Mouse (Mus musculus) heart, embryonic 11.5 days (tissue): ENCODE measurements around the gene Islr. TPM values are rescaled to one million over a fixed set of nuclear protein-coding genes. Genes with fewer than 3 reads are reported as not detected.

Experiments used
- ATAC-seq: fragments of 200-750 bp; cut with Nextera tagmentation; replicated peaks from 2 replicates; pipeline ENCODE4 v1.8.0; 2017; ENCODE audit warnings: moderate library complexity; ENCODE audit not compliant: insufficient number of reproducible peaks, low FRiP score, low TSS enrichment
- H3K27ac ChIP-seq: fragments of 300-500 bp; sonication (generic); 2 replicates; pipeline ENCODE4 v1.5.1; 2014; ENCODE audit warnings: mild to moderate bottlenecking, low read depth, low read length
- H3K27me3 ChIP-seq: fragments of 300-500 bp; sonication (generic); 2 replicates; pipeline ENCODE4 v1.6.1; 2014; ENCODE audit warnings: mild to moderate bottlenecking, low read length, mixed read lengths; ENCODE audit not compliant: control insufficient read depth, insufficient read depth
- H3K36me3 ChIP-seq: fragments of 300-500 bp; sonication (generic); 2 replicates; pipeline ENCODE4 v1.6.1; 2014; ENCODE audit warnings: mild to moderate bottlenecking, low read length, moderate library complexity, mixed read lengths; ENCODE audit not compliant: control insufficient read depth, insufficient read depth
- H3K4me1 ChIP-seq: fragments of 300-500 bp; sonication (generic); 2 replicates; pipeline ENCODE4 v1.6.1; 2014; ENCODE audit warnings: low read length; ENCODE audit not compliant: control insufficient read depth, insufficient read depth
- H3K4me2 ChIP-seq: fragments of 300-500 bp; sonication (generic); 2 replicates; pipeline ENCODE4 v1.6.1; 2014; ENCODE audit warnings: mild to moderate bottlenecking, moderate library complexity
- H3K4me3 ChIP-seq: fragments of 300-500 bp; sonication (generic); 2 replicates; pipeline ENCODE4 v1.5.1; 2014; ENCODE audit warnings: low read depth, low read length
- H3K9ac ChIP-seq: fragments of 300-500 bp; sonication (generic); 2 replicates; pipeline ENCODE4 v1.6.1; 2014; ENCODE audit warnings: mild to moderate bottlenecking, low read depth, low read length, moderate library complexity
- H3K9me3 ChIP-seq: fragments of 300-500 bp; sonication (generic); replicated peaks from 2 replicates; pipeline ENCODE4 v1.6.1; 2016; ENCODE audit warnings: low read length; ENCODE audit not compliant: control insufficient read depth
- WGBS: fragments of 180-500 bp; shearing (Covaris S2); extraction: QIAGEN DNeasy Blood & Tissue Kit; methylation state at CpG from one replicate; pipeline ENCODE4 v1.1.7; 2014; ENCODE audit not compliant: insufficient replicate concordance; 5-methylcytosine and 5-hydroxymethylcytosine counted together
- polyA plus RNA-seq: library from polyadenylated mRNA; unstranded; fragments of >200 nt; fragmentation: Nextera tagmentation; extraction: Ambion mirVana; gene quantifications from 2 replicates; pipeline ENCODE4 v1.2.1, GENCODE M21; 2014

Gene Islr
- polyA plus RNA-seq, 1 experiment from 2014 or later = 5.5 TPM

DNA sequence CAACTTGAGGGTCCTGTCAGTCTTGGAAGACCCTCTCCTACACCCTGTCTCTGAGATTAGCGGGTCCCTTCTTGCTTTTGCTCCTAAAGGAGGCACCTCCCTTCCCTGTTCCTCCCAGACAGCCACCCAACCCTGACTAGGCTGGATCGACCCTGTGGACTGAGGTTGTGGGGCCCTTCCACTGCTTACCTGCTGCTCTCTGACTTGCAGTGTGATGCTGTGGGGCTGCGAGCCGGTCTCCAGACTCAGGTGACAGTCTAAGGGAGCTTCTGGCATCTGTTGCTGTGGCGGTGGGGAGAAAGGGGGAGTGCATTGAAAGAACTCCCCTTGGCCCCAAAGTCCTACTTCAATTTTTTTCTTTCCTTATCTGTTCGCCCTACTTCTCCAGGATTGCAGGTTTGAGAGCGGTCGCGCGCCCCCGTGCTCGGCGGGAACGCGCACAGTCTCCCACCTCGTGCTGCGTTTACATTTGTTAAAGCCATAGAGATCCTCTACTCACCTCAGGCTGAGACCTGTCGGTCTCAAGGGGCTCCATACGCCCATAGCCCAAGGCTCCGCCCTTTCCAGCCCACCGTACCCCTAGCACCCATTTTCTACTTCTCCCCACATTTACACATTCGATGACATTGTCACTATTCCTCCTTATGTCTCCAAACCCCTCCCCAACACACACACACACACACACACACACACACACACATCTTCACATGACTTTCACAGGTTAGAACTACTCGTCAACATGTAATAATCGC is 2.8 kb downstream of the Islr start:
- ATAC-seq = no peak
- Histone ChIP-seq H3K9ac (no peak overlapping the region), H3K4me3 (peak overlapping the region; percentile 20; the same call in 1 of the 2 replicates), H3K4me1 (peaks cover 31% of the 10 kb centered on the region), H3K36me3 (no peaks in the 10 kb centered on the region), H3K9me3 (no peaks in the 10 kb centered on the region), H3K27me3 (peaks cover 81% of the 10 kb centered on the region), H3K27ac (no peak overlapping the region), H3K4me2 (no peak overlapping the region)
- WGBS = under 1% methylated on average over 24 of the region's 24 CpGs

GRCm38 (mm10) chr9:58200270-58201090 is 3.6 kb downstream of the Islr start:
- H3K36me3 ChIP-seq = no peaks in the 10 kb centered on the region
- no peaks in the 10 kb centered on the region for H3K9me3 ChIP-seq
- WGBS = 8% methylated on average over 11 of the region's 11 CpGs
- no peak overlapping the region for H3K4me3 ChIP-seq
- no peak overlapping the region for H3K9ac ChIP-seq
- H3K27ac ChIP-seq = no peak overlapping the region
- H3K27me3 ChIP-seq = peaks cover 86% of the 10 kb centered on the region
- no peak overlapping the region for H3K4me2 ChIP-seq
- H3K4me1 ChIP-seq = peaks cover 33% of the 10 kb centered on the region
- no peak for ATAC-seq

DNA sequence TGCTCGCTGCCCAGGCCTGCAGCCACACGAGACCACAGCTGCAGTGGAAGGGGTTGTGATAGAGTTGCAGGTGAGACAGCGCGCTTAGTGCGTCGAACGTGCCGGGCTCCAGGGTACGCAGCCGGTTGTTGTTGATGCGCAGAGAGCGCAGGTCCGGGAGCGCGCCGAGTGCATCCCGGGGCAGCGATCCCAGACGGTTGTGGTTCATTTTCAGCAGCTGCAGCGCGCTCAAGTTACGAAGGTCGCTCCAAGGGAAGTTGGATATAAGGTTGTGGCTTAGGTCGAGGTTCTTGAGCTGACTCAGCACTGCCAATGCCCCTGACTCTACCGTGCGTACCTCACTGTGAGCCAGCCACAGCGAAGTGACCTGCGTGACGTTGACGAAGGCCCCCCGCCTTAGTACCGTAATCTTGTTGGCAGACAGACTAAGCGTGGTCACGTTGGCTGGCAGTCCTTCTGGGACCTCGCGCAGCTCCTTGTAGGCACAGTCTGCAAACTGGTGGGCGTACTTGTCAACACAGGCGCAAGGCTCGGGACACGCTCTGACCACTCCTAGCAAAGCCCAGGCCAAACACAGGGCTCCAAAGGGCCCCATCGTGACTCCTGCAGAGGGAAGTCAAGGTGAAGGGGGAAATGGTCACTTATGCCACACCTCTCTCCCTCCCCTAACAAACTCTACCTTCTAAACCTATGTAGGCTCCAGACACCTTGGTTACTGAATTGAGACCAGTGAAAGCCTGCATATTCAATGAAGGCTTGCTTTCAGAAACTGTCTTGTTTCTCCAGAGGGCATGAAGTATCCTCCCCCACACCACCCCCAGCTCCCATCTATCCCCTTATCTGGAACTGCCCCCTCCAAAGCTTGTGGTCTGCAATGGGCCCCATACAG is 4.5 kb downstream of the Islr start:
- Histone ChIP-seq H3K4me1 (peaks cover 33% of the 10 kb centered on the region), H3K27me3 (peaks cover 94% of the 10 kb centered on the region), H3K9me3 (no peaks in the 10 kb centered on the region), H3K9ac (no peak overlapping the region), H3K36me3 (no peaks in the 10 kb centered on the region), H3K4me3 (peak overlapping the region; percentile 18), H3K4me2 (peak overlapping the region; percentile 42), H3K27ac (no peak overlapping the region)
- no peak for ATAC-seq
- WGBS = 1% methylated on average over 41 of the region's 41 CpGs

- peaks cover 100% of the 10 kb centered on the region for H3K27me3 ChIP-seq
- H3K9ac ChIP-seq = no peak overlapping the region
- no peaks in the 10 kb centered on the region for H3K9me3 ChIP-seq
- 1% methylated on average over 38 of the region's 38 CpGs for WGBS
- no peak overlapping the region for H3K27ac ChIP-seq
- H3K4me2 ChIP-seq = peak overlapping the region; percentile 66
- ATAC-seq = no peak
- H3K4me3 ChIP-seq = peak overlapping the region; percentile 39
- H3K4me1 ChIP-seq = peaks cover 31% of the 10 kb centered on the region
- H3K36me3 ChIP-seq = no peaks in the 10 kb centered on the region
Observed at GRCm38 (mm10) chr9:58198801-58199371, 5.2 kb downstream of the Islr start.

DNA sequence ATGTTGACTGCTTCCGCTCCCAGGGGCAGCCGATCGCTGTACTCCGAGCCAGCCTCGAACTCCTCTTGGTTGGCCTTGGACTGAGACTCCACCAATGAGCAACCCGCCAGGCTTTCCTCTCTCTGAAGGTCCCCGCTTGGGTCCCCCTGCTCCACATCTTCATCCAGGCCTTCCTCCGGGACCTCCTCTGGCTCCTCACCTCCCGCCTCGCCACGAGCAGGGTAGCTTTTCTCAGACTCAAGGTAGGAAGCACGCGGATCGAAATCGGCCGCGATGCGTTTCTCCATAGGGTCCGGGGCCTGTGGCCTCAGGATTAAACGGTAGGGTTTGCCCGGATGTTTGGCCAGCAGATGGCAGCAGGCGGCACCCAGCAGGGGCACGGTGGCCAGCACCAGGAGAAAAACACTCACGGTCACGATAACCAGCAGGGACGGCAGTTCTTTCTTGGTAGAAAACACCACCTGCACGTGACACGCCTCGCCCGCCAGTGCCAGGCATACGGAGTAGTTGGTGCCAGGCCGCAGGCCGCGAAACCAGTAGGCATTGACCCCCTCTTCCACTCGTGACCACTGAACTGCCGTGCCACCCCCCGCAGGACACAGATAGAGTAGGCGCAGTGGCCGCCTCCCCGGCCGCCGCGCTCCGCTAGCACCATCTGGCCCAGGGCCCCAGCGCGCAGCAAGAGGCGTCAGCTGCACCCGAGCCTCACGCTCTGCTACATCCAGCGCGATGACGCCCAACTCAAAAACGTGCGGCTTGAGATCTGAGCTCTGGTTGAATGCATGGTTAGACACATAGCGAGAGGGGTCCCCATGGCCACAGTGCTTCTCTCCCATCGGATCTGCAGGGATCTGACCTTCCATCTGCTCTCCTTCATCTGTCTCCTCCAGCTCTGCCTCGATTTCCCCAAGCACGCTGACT is 6.1 kb downstream of the Islr start:
- peaks cover 97% of the 10 kb centered on the region for H3K27me3 ChIP-seq
- H3K9ac ChIP-seq = no peak overlapping the region
- H3K4me2 ChIP-seq = peak overlapping the region; percentile 66
- no peak for ATAC-seq
- H3K27ac ChIP-seq = no peak overlapping the region
- WGBS = under 1% methylated on average over 58 of the region's 58 CpGs
- H3K4me3 ChIP-seq = peak overlapping the region; percentile 39
- peaks cover 28% of the 10 kb centered on the region for H3K4me1 ChIP-seq
- H3K36me3 ChIP-seq = no peaks in the 10 kb centered on the region
- no peaks in the 10 kb centered on the region for H3K9me3 ChIP-seq

DNA sequence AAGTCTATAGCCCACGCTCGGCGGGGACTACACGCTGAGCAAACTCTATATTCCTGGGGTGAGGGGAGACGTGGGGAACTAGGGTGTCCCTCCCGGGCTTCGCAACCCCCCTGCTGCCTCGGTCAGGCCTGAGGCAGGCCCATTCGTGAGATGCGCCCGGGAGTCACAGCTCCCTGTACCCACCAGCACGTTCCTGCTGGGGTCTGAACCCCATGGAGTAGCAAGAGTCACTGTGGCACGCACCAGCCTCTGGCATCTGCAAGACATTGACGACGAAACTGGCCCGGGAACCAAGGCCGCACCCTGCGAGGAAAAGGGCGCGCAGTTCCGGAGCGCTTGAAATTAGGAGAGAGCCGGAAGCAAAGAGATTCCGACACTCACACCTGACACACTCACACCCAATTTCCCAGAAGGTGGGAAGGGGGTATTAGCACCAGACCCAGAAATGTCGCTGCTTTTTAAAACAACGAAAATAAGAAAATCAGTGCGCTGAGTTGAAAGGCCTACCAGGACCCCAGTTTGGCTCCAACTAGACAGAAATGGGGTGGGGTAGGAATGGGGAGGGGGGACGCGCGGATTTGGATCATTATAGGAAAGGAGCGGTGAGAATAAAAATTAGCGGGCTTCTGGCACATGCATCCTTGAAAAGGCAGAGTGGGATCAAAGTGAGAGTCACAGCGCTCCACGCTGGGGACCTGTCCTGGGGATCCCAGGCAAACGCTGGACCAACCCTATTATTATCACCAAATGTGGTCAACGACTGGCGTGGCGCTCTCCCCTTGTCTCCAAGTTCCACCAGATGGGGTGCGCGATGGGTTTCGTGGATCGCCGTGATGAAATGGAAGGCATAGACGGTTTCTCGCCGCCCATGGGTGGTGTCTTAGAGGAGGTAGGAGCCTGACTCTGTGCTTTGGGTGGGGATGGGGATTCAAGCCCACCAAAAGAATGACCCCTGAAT is 7.2 kb downstream of the Islr start:
- H3K27ac ChIP-seq = no peak overlapping the region
- no peaks in the 10 kb centered on the region for H3K36me3 ChIP-seq
- peaks cover 86% of the 10 kb centered on the region for H3K27me3 ChIP-seq
- H3K9me3 ChIP-seq = no peaks in the 10 kb centered on the region
- H3K9ac ChIP-seq = 0 out of 2 replicates have a peak overlapping the region, but pooled peaks have one; percentile 22
- peak overlapping the region; percentile 39 for H3K4me3 ChIP-seq
- H3K4me2 ChIP-seq = peak overlapping the region; percentile 66
- WGBS = 2% methylated on average over 46 of the region's 46 CpGs
- peaks cover 28% of the 10 kb centered on the region for H3K4me1 ChIP-seq
- no peak for ATAC-seq

- peak overlapping the region; percentile 57 for H3K4me2 ChIP-seq
- H3K27ac ChIP-seq = no peak overlapping the region
- WGBS = 3% methylated on average over 14 of the region's 14 CpGs
- no peak for ATAC-seq
- no peaks in the 10 kb centered on the region for H3K36me3 ChIP-seq
- H3K4me1 ChIP-seq = peaks cover 28% of the 10 kb centered on the region
- H3K4me3 ChIP-seq = peak overlapping the region; percentile 35
- no peaks in the 10 kb centered on the region for H3K9me3 ChIP-seq
- peaks cover 78% of the 10 kb centered on the region for H3K27me3 ChIP-seq
- H3K9ac ChIP-seq = no peak overlapping the region
Observed at GRCm38 (mm10) chr9:58196141-58196540, 8.0 kb downstream of the Islr start.
